Mouse (Mus musculus) heart, postnatal 0 days (tissue): ENCODE measurements around the gene Tmem102.

Experiments used
- CTCF ChIP-seq: IDR thresholded peaks from 2 replicates; pipeline ENCODE4 v1.5.1; 2016; ENCODE audit warnings: antibody characterized with exemption, control low read depth, low read depth
- EP300 ChIP-seq: IDR thresholded peaks from 2 replicates; pipeline ENCODE4 v1.6.1; 2016; ENCODE audit warnings: antibody characterized with exemption, low read depth

DNA sequence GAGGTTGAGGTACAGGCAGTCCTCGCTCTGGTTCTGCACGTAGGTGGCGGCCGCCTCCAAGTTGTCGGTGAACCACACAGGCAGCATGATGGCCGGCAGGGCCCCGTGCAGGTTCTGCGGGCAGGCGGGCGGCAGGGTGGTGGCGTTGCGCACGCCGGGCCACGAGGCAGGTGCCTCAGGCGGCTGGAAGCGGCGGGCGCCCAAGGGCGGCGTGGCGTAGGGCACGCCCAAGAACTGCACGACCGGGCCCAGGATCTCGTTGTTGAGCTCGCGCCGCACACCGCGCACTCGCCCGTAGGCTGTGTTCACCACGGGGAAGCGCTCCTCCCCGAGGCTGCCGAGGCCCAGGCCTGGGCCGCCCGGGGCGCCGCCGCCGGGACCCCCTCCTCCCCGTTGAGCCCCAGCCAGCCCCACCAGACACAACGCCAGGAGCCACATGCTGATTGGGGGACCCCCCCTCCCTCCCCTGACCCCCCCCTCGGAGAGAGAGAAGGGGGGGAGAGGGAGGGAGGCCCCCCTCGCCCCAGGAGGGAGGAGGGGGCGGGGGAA, 28.7 kb upstream of the Tmem102 start:
- TF ChIP-seq CTCF (no peak), EP300 (no peak)
